Mouse (Mus musculus): ENCODE results near the gene Tnni3k. TPM values are rescaled to one million over a fixed set of nuclear protein-coding genes. Genes with fewer than 3 reads are reported as not detected.

The Tnni3k gene
- total and polyA plus RNA-seq, 3 experiments: 0.11 TPM; not detected in 2

DNA sequence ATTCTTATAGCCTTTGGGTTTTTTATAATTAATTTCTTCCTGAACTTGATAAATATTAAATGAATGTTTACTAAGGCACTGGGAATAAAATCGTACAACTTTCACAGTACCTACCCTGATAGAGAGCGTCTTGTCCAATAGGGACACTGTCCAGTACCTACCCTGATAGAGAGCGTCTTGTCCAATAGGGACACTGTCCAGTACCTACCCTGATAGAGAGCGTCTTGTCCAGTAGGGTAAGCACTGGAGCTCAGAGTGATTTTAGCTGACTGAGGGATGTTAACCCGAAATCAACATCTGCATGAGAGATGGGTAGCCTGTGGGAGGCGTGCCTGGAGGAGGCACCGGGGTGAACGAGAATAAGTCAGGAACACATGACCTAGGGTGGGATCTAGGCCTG is 130.3 kb downstream of the Tnni3k start:
- Histone ChIP-seq H3K4me1 (ENCODE audit: insufficient read depth, low read depth, low read length) (no peaks in the 10 kb centered on the region), H3K36me3 (replicated peaks) (no peaks in the 10 kb centered on the region), H3K27me3 (ENCODE audit: insufficient read depth, low read length) (no peaks in the 10 kb centered on the region), H3K9me3 (replicated peaks) (peaks cover 35% of the 10 kb centered on the region), H3K4me3 (ENCODE audit: low read depth, low read length) (no peak overlapping the region)
- TF ChIP-seq TAL1 (conservative IDR thresholded peaks at IDR 0.05; ENCODE audit: low read depth, low read length) (no peak), GATA1 (IDR thresholded peaks at IDR 0.05; ENCODE audit: borderline replicate concordance, low read length) (no peak), POLR2AphosphoS5 (IDR thresholded peaks at IDR 0.05; ENCODE audit: insufficient replicate concordance, low read depth, low read length) (no peak), GATA2 (IDR thresholded peaks at IDR 0.05; ENCODE audit: borderline replicate concordance, low read depth, low read length) (no peak), CTCF (IDR thresholded peaks at IDR 0.05; ENCODE audit: low read depth, low read length) (no peak)
- DNase-seq (ENCODE audit: low spot score) (no peak), ATAC-seq (ENCODE audit: extremely low read depth, insufficient number of reproducible peaks, low FRiP score, poor library complexity, severe bottlenecking) (no peak)

DNA sequence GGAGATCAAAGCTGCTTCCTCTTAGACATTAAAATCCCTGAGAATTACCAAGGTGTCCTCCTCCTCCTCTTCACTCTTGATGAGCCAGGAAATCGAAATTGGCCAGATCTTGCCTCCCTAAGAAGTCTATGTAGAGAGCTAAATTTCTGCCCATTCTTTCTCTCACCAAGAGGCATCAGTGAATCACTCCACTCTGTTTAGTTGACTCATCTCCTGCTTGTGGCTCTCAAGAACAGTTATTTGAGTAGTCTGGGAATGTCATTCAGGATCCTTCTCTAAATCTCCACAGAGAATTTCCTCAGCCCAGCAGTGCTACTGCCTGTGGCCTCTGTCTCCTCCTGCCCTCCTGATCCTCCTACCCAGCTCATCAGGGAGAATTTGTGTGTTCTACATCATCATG is 139.6 kb downstream of the Tnni3k start:
- Histone ChIP-seq H3K4me3 (ENCODE audit: low read depth, low read length) (no peak overlapping the region), H3K4me1 (ENCODE audit: insufficient read depth, low read depth, low read length) (no peaks in the 10 kb centered on the region), H3K27me3 (ENCODE audit: insufficient read depth, low read length) (no peaks in the 10 kb centered on the region), H3K9me3 (replicated peaks) (peaks cover 9% of the 10 kb centered on the region), H3K36me3 (replicated peaks) (no peaks in the 10 kb centered on the region)
- ATAC-seq (ENCODE audit: extremely low read depth, insufficient number of reproducible peaks, low FRiP score, poor library complexity, severe bottlenecking) (no peak), DNase-seq (ENCODE audit: low spot score) (no peak)
- TF ChIP-seq CTCF (IDR thresholded peaks at IDR 0.05; ENCODE audit: low read depth, low read length): no peak
- no peak for TF ChIP-seq GATA1 (IDR thresholded peaks at IDR 0.05; ENCODE audit: borderline replicate concordance, low read length)
- TF ChIP-seq GATA2 (IDR thresholded peaks at IDR 0.05; ENCODE audit: borderline replicate concordance, low read depth, low read length): no peak
- TF ChIP-seq POLR2AphosphoS5 (IDR thresholded peaks at IDR 0.05; ENCODE audit: insufficient replicate concordance, low read depth, low read length): no peak
- no peak for TF ChIP-seq TAL1 (conservative IDR thresholded peaks at IDR 0.05; ENCODE audit: low read depth, low read length)

DNA sequence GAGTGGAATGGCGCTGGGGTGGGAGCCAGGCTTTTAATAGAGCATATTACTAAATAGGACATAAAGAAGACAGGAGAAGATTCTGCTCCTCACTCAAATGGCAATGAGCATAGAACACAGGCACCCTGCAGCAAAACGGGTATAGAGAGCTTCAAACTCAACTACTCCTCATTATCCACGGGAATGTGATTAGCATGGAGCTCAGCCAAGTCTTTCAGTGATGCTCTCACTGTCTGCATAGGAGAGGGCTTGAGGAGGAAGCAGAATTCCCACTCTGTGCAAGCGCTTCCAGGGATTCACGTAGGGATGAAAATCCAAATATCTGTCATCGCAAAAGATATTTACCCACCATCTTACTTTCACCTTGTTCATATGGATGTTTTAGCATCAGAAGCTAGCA is 141.6 kb downstream of the Tnni3k start:
- H3K36me3 ChIP-seq (replicated peaks): no peaks in the 10 kb centered on the region
- no peak for TF ChIP-seq GATA1 (IDR thresholded peaks at IDR 0.05; ENCODE audit: borderline replicate concordance, low read length)
- TF ChIP-seq CTCF (IDR thresholded peaks at IDR 0.05; ENCODE audit: low read depth, low read length): no peak
- TF ChIP-seq TAL1 (conservative IDR thresholded peaks at IDR 0.05; ENCODE audit: low read depth, low read length): no peak
- no peak for TF ChIP-seq POLR2AphosphoS5 (IDR thresholded peaks at IDR 0.05; ENCODE audit: insufficient replicate concordance, low read depth, low read length)
- no peak for TF ChIP-seq GATA2 (IDR thresholded peaks at IDR 0.05; ENCODE audit: borderline replicate concordance, low read depth, low read length)
- H3K4me1 ChIP-seq (ENCODE audit: insufficient read depth, low read depth, low read length): no peaks in the 10 kb centered on the region
- H3K27me3 ChIP-seq (ENCODE audit: insufficient read depth, low read length): no peaks in the 10 kb centered on the region
- DNase-seq (ENCODE audit: low spot score) (no peak), ATAC-seq (ENCODE audit: extremely low read depth, insufficient number of reproducible peaks, low FRiP score, poor library complexity, severe bottlenecking) (no peak)
- peaks cover 12% of the 10 kb centered on the region for H3K9me3 ChIP-seq (replicated peaks)
- no peak overlapping the region for H3K4me3 ChIP-seq (ENCODE audit: low read depth, low read length)

DNA sequence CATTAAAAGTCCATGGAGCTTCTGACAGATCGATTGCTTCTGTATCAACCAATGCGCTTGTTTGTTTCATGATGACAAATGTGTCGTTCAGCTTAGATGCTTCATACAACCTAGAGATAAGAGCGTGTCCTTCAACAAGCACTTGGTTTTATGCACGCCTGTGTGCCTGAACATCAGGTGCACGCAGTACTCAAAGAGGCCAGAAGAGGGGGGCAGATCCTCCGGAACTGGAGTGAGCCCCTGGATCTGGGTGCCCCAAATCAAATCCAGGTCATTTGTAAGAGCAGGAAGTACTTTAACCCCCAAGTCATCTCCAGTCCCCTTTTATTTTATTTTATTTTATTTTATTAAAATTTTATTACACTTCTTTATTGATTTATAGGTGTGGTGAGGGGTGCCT is 158.5 kb downstream of the Tnni3k start:
- Histone ChIP-seq H3K9me3 (replicated peaks) (peaks cover 35% of the 10 kb centered on the region), H3K36me3 (replicated peaks) (no peaks in the 10 kb centered on the region), H3K27me3 (ENCODE audit: insufficient read depth, low read length) (no peaks in the 10 kb centered on the region), H3K4me1 (ENCODE audit: insufficient read depth, low read depth, low read length) (no peaks in the 10 kb centered on the region), H3K4me3 (ENCODE audit: low read depth, low read length) (no peak overlapping the region)
- DNase-seq (ENCODE audit: low spot score) (no peak), ATAC-seq (ENCODE audit: extremely low read depth, insufficient number of reproducible peaks, low FRiP score, poor library complexity, severe bottlenecking) (no peak; the same call in 1 of the 2 replicates)
- no peak for TF ChIP-seq CTCF (IDR thresholded peaks at IDR 0.05; ENCODE audit: low read depth, low read length)
- TF ChIP-seq GATA1 (IDR thresholded peaks at IDR 0.05; ENCODE audit: borderline replicate concordance, low read length): no peak
- no peak for TF ChIP-seq TAL1 (conservative IDR thresholded peaks at IDR 0.05; ENCODE audit: low read depth, low read length)
- TF ChIP-seq GATA2 (IDR thresholded peaks at IDR 0.05; ENCODE audit: borderline replicate concordance, low read depth, low read length): no peak
- TF ChIP-seq POLR2AphosphoS5 (IDR thresholded peaks at IDR 0.05; ENCODE audit: insufficient replicate concordance, low read depth, low read length): no peak

DNA sequence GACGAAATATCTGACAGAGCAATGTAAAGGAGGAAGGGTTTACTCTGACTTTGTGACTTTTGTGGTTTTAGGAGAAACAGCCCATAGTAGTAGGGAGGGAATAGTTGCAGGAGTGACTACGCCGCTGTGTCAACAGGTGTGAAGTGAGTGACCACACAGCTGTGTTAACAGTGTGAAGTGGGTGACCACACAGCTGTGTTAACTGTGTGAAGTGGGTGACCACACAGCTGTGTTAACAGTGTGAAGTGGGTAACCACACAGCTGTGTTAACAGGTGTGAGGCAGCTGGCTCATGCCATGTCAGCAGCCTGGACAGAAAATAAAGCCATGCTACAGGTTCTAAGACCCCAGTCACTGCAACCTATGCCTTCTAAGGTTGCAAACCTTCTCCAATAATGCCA is 162.0 kb downstream of the Tnni3k start:
- TF ChIP-seq GATA1 (IDR thresholded peaks at IDR 0.05; ENCODE audit: borderline replicate concordance, low read length) (no peak), POLR2AphosphoS5 (IDR thresholded peaks at IDR 0.05; ENCODE audit: insufficient replicate concordance, low read depth, low read length) (no peak)
- no peak for ATAC-seq (ENCODE audit: extremely low read depth, insufficient number of reproducible peaks, low FRiP score, poor library complexity, severe bottlenecking)
- H3K4me3 ChIP-seq (ENCODE audit: low read depth, low read length): no peak overlapping the region

DNA sequence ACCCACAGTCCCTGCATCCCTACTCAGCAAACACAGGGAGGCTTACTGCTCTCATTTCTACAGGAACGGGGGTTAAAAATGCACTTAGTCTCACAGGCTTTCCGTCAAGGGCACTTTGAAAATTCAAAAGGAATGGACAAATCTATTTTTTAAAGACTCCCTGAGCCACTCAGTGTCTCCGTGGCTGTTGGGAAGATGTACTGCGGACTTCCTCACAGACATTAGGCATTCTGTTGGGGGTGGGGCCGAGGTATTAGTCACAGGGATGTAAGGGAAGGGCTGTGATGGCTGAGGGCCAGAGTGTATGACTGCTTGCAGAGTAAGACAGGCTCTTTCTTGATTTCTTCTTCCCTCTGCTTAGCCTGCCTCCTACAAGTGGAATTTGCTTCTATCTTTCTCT is 169.8 kb downstream of the Tnni3k start:
- no peaks in the 10 kb centered on the region for H3K36me3 ChIP-seq (replicated peaks)
- no peak for TF ChIP-seq GATA1 (IDR thresholded peaks at IDR 0.05; ENCODE audit: borderline replicate concordance, low read length)
- DNase-seq (ENCODE audit: low spot score) (no peak), ATAC-seq (ENCODE audit: extremely low read depth, insufficient number of reproducible peaks, low FRiP score, poor library complexity, severe bottlenecking) (no peak)
- H3K27me3 ChIP-seq (ENCODE audit: insufficient read depth, low read length): no peaks in the 10 kb centered on the region
- no peak overlapping the region for H3K4me3 ChIP-seq (ENCODE audit: low read depth, low read length)
- H3K9me3 ChIP-seq (replicated peaks): peaks cover 28% of the 10 kb centered on the region
- no peaks in the 10 kb centered on the region for H3K4me1 ChIP-seq (ENCODE audit: insufficient read depth, low read depth, low read length)

More for the DNA sequence above, 162.0 kb downstream of the Tnni3k start:
- Histone ChIP-seq H3K9me3 (replicated peaks) (peaks cover 38% of the 10 kb centered on the region), H3K4me1 (ENCODE audit: insufficient read depth, low read depth, low read length) (no peaks in the 10 kb centered on the region), H3K36me3 (replicated peaks) (no peaks in the 10 kb centered on the region), H3K27me3 (ENCODE audit: insufficient read depth, low read length) (no peaks in the 10 kb centered on the region)
- DNase-seq (ENCODE audit: low spot score): no peak

DNA sequence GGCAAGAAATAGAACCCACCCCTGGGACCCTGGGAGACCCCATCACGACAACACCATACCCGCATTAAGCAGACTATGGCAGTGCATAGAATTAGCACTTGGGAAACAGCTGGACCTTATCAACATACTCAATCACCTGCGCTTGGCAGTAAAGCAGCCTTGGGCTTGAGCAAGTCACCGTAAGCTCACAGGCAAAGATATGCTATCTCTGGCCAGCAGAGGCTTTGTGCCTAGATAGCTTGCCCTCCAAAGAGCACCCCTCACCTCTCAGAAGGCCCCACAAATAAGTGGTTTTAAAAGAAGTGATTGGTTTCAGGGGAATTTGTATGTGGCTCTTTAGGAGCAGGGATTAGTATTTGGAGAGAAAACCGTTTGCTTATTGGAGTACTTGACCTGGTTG is 170.2 kb downstream of the Tnni3k start:
- H3K9me3 ChIP-seq (replicated peaks): peaks cover 32% of the 10 kb centered on the region
- H3K36me3 ChIP-seq (replicated peaks): no peaks in the 10 kb centered on the region
- H3K4me1 ChIP-seq (ENCODE audit: insufficient read depth, low read depth, low read length): no peaks in the 10 kb centered on the region
- DNase-seq (ENCODE audit: low spot score) (no peak), ATAC-seq (ENCODE audit: extremely low read depth, insufficient number of reproducible peaks, low FRiP score, poor library complexity, severe bottlenecking) (no peak)
- no peaks in the 10 kb centered on the region for H3K27me3 ChIP-seq (ENCODE audit: insufficient read depth, low read length)
- no peak for TF ChIP-seq GATA2 (IDR thresholded peaks at IDR 0.05; ENCODE audit: borderline replicate concordance, low read depth, low read length)
- no peak for TF ChIP-seq GATA1 (IDR thresholded peaks at IDR 0.05; ENCODE audit: borderline replicate concordance, low read length)
- TF ChIP-seq TAL1 (conservative IDR thresholded peaks at IDR 0.05; ENCODE audit: low read depth, low read length): no peak
- TF ChIP-seq CTCF (IDR thresholded peaks at IDR 0.05; ENCODE audit: low read depth, low read length): no peak
- TF ChIP-seq POLR2AphosphoS5 (IDR thresholded peaks at IDR 0.05; ENCODE audit: insufficient replicate concordance, low read depth, low read length): no peak
- H3K4me3 ChIP-seq (ENCODE audit: low read depth, low read length): no peak overlapping the region

Data from G1E (cell line).